Mouse (Mus musculus) thymus, postnatal 4 days (tissue): ENCODE results near the gene Arhgap27.

ENCODE experiments used
- DNase-seq: peaks from one replicate; pipeline ENCODE4 v3.0.0; 2021

Gene Arhgap27

DNA sequence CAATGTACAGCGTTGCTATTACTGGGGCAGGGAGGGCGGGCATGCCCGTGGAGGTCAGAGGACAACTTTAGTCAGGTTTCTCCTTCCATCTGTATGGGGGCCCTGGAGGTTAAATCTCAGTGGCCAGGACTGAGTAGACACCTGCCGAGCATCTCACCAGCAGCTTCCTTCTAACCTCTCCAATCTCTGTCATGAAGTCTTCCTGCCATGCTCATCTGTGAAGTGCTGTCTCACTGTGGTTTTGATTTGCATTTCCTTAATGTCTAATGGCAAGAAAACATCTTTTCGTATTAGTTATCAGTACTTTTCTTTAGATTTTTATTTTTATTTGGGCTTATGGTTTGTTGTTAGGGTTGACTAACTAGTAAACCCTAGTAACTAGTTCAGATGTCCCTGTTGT, 17.0 kb upstream of the Arhgap27 start:
- no peak for DNase-seq

- DNase-seq, result no peak
These were observed 14.8 kb upstream of the Arhgap27 start for GRCm38 (mm10) chr11:103378341-103378740.

DNA sequence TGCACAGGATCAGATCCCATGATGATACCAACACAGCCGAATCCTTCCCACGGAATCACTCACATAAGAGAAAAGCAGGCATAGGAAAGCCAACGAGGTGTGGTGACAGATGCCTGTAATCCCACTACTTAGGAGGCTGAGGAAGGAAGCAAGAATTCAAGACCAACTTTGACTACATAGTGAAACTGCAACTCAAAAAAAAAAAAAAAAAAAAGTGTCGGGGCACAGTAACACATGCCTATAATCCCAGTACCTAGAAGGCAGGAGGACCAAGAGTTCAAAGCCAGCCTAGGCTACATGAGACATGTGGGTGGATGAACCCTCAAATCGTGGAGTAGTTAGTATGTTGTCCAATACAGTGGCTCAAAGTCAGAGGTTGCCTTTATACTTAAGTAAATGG, 12.3 kb upstream of the Arhgap27 start:
- no peak for DNase-seq

DNA sequence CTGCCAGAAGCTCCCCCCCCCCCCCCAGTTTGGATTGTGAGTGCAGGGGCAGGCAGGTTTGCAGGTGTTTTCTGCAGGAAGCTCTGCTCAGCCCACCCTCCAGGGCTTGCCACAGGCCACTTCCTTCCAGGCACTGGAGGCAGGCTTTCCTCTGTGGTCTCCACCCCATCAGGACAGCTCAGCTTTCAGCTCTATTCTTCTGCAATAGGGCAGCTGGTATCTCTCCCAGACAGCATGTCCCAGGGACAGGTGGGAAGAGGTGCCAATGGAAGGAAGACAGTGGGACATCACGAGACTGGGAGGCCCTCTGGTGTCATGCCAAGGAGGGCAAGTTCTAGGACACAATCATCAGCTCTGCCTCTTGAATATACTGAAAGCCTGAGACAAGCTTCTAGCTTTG, 11.8 kb upstream of the Arhgap27 start:
- peak; percentile 77 for DNase-seq

- DNase-seq, result no peak
These were observed 10.4 kb upstream of the Arhgap27 start for GRCm38 (mm10) chr11:103373922-103374321.

- DNase-seq, result no peak
These were observed 9.1 kb upstream of the Arhgap27 start for GRCm38 (mm10) chr11:103372561-103372960.

- no peak for DNase-seq
These were observed 8.6 kb upstream of the Arhgap27 start for GRCm38 (mm10) chr11:103372068-103372467.

DNA sequence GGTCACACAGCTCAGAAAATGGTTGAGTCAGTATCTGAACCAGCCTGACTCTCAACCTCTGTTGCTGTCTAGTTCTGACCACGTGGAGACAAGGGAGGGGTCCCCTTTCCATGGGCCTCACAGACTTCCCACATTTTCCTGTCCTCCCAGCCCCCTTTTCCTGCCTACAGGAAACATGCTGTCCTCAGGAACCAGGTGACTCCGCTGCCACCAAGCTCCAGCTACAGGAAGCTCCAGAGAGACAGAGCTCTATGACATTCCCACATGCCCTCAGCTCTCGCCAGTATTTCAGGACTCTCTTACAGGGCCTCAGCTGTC, 7.7 kb upstream of the Arhgap27 start:
- DNase-seq, result no peak

- no peak for DNase-seq
These were observed 7.1 kb upstream of the Arhgap27 start for GRCm38 (mm10) chr11:103370397-103371221.

DNA sequence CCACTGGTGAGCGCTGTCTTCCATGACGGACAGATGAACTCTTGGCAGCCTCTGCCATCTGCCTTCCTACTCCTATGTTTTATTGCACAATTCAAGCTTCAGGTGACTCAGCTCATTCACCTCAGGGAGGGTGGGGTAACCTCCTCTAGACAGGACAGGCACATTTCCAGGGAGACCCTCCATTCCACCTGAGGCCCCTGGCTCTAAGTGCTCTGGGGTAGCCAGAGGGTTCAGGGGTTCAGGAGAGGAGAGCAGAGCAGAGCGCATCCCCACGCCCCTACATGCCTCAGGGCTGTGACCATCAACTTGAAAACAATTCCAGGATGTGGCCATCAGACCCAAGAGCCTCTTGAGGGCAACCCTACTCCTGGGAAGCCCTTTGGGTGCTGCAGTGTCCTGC, 2.0 kb upstream of the Arhgap27 start:
- DNase-seq, result no peak

DNA sequence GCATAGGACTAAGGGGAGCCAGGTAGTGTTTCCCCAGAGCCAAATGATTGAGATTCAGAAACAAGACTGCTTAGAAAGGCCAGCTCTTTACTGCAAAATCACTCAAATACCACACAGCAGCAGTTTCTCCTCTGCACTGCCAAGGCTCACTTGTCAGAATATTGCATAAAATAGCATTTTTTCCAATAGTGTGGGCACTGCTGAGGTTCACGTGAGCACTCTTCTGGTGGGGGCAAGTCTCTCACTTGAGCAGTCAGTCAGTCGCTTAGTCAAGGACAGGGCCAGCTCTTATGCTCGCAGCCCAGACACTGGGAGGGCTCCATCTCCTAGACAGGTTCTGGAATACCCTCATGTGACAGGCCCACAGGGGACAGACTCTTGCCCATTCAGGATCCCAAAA, 1.5 kb upstream of the Arhgap27 start:
- no peak for DNase-seq

DNA sequence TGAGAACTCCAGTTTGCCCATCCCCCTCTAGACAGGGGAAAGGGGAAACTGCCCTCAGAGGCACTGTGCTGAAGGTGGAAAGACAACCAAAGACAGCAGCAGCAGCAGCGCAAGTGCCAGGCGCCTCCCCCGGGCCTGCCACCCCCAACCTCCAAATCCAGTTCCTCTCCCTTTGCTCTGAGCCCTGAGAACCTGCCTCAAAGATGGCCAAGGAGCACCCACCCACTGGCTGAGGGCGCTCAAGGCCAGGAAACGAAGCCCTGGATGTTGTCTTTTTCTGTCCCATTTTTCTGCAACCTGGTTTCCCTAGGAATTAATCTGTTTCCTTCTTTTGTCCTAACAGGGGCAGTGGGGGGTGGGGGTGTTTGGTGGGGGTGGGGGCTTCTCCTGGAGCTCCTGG, 843 bp upstream of the Arhgap27 start:
- no peak for DNase-seq

- DNase-seq, result no peak
These were observed 841 bp downstream of the Arhgap27 start for GRCm38 (mm10) chr11:103362521-103363181.

GRCm38 (mm10) chr11:103362054-103362432, 1.4 kb downstream of the Arhgap27 start:
- DNase-seq, result peak; percentile 27

- peak; percentile 46 for DNase-seq
These were observed 2.0 kb downstream of the Arhgap27 start for GRCm38 (mm10) chr11:103361396-103362053.

GRCm38 (mm10) chr11:103360661-103361081, 2.8 kb downstream of the Arhgap27 start:
- peak; percentile 67 for DNase-seq

DNA sequence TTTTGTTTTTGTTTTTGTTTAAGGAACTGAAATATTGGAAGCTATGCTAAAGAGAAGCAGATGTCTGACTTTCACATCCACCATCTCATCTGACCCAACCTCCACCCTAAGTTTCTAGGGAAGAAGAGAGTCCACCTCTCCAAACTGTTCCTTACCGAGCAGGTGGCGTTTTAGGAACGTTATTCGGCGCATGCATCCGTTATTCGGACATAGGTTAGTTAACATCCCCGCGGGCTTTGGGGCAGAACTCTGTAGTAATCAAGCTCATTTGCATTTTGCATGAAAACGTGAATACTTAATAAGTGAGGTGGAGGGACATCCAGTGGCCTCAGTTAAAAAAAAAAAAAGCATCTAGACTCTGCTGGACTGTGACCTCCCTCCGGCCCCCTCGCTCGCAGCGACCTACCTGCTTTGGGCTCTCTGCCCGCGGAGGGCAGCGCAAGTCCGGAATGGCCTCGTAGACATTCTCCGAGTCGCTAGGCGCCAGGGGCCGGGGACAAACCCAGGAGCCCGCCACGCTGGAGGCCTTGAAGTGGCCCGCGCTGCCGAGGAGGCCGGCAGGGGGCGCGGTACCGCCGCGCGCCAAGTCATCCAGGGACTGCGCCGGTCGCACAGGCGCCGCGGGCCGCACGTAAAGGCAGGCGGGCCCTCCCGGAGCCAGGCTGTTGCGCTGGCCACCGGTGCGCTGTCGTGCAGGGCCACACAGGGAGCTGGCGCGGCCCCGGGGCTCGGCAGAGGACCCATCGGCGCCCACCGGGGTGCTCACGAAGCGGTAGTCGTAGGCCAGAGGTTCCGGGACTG, 3.5 kb downstream of the Arhgap27 start:
- peak; percentile 92 for DNase-seq

DNA sequence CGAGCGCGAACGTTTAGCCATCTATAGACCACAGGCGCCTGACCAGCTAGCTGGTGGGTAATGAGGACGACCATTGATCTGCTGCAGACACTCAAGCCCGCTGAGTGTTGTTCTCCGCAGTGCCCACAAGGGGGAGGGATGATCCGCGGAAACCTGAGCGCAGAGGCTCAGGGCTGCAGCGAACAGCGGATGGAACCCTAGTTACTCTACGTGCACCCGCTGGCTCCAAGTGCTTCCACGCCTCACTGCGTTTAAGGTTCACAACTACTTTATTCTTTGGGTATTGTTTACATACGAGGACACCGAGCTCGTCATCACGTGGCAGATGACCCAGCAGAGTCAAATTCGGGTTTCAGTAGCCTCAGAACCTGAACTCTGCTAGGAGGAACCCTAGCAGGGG, 4.4 kb downstream of the Arhgap27 start:
- peak; percentile 85 for DNase-seq

DNA sequence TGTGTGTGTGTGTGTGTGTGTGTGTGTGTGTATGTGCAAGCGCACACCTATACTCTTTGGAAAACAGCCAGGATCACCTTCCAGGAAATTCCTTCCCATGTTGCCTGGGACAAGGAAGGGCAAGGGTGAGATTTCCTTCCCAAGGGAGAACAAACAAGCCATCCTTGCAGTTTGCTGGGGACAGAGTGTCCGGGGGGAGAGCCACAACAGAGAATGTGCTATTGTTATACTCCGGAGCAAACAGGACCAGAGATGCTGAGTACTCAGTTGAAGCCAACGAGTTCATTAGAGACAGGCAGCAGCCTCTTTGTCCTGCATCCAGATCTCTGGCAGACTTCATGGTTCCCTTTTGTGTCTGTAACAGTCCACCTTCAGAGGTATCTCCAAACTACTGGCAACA, 5.2 kb downstream of the Arhgap27 start:
- no peak for DNase-seq

GRCm38 (mm10) chr11:103357710-103358109, 5.8 kb downstream of the Arhgap27 start:
- DNase-seq, result no peak

GRCm38 (mm10) chr11:103356938-103357670, 6.4 kb downstream of the Arhgap27 start:
- no peak for DNase-seq

GRCm38 (mm10) chr11:103356032-103356571, 7.4 kb downstream of the Arhgap27 start:
- DNase-seq, result no peak
